25 mouse cellular contexts compared by ENCODE assay signal in the genomic region with DNA sequence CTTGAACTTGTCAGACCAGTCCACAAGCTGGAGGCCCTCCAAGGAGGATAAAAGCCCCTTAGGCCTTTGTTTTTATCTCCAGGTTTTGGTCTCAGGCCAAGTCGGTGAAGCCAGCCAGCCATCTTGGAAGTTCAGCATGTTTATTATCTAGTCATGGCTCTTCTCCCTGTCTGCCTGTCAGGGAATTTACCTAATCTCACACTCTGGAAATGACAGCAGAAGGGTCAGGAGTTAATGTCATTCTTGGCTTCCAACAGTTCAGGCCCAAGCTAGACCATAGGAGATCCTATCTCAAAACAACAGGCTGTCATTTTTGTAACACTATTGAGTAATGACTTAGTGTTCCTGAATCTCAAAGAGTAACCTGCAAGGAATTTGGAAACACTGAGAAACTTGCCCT.
"Had no signal": no experiment of that assay in that cellular context is flagged by ENCODE, and none has a peak within 500 bp of the region (broad histone marks: within the 10 kb centered on the region; RNA-seq: fewer than 3 reads in every experiment).

No protein-coding gene starts in this region.

- H3K36me3 ChIP-seq: heart, embryonic 10.5 days; heart, embryonic 12.5 days; hindbrain, embryonic 10.5 days; hindbrain, embryonic 12.5 days; intestine, embryonic 15.5 days; limb, embryonic 10.5 days; limb, embryonic 12.5 days had no signal

- H3K27ac ChIP-seq: heart, embryonic 10.5 days; hindbrain, embryonic 10.5 days; hindbrain, embryonic 12.5 days; hindbrain, embryonic 14.5 days; intestine, embryonic 15.5 days; layer of hippocampus, adult 2 months; left cerebral cortex, adult 2 months; limb, embryonic 10.5 days; limb, embryonic 12.5 days had no signal

- H3K4me3 ChIP-seq: heart, embryonic 10.5 days; heart, embryonic 12.5 days; hindbrain, embryonic 10.5 days; hindbrain, embryonic 12.5 days; intestine, embryonic 15.5 days; layer of hippocampus, adult 2 months; left cerebral cortex, adult 2 months; limb, embryonic 10.5 days; limb, embryonic 12.5 days had no signal

- H3K4me1 ChIP-seq: hindbrain, embryonic 12.5 days; limb, embryonic 10.5 days; limb, embryonic 12.5 days had no signal

- H3K27me3 ChIP-seq: heart, embryonic 12.5 days; hindbrain, embryonic 12.5 days; intestine, embryonic 15.5 days had no signal

- H3K9me3 ChIP-seq: heart, embryonic 10.5 days; heart, embryonic 12.5 days; hindbrain, embryonic 10.5 days; hindbrain, embryonic 12.5 days; intestine, embryonic 15.5 days; limb, embryonic 10.5 days; limb, embryonic 12.5 days had no signal

- ATAC-seq: hindbrain, embryonic 16.5 days; inflammation-experienced regulatory T-cells, adult 6 months; intestine, embryonic 15.5 days; intestine, postnatal 0 days had no signal

- H3K9ac ChIP-seq: heart, embryonic 12.5 days; hindbrain, embryonic 12.5 days; hindbrain, embryonic 14.5 days; intestine, embryonic 15.5 days; limb, embryonic 12.5 days had no signal

- H3K4me2 ChIP-seq: heart, embryonic 12.5 days; hindbrain, embryonic 12.5 days; hindbrain, embryonic 14.5 days; intestine, embryonic 15.5 days; limb, embryonic 12.5 days; liver, embryonic 11.5 days had no signal

- DNase-seq: gastrocnemius, postnatal 14 days; gastrocnemius, postnatal 36 days; heart, adult 18-20 months; heart, postnatal 10 days; heart, postnatal 4 days; kidney, adult 18-20 months; kidney, adult 8-10 months; kidney, postnatal 10 days; kidney, postnatal 25 days; kidney, postnatal 4 days; liver had no signal
